Mouse (Mus musculus) liver, adult 2 months (tissue): ENCODE measurements at regions not wholly inside any gene's neighbourhood (a gene's known extent, or its start where the extent isn't known, plus 50 kb on each side); places are given as distances from the start of the nearest gene placed in this dataset.

Experiments
- CTCF ChIP-seq: fragments of 200-500 bp; IDR thresholded peaks from 2 replicates; pipeline ENCODE4 v1.5.1; 2011; ENCODE audit warnings: low read depth, low read length, control low read depth
- POLR2A ChIP-seq: fragments of 200-500 bp; IDR thresholded peaks from 2 replicates; pipeline ENCODE4 v1.6.1; 2011; ENCODE audit warnings: low read length, control low read depth; ENCODE audit not compliant: insufficient read depth; ENCODE audit errors: extremely low read depth

DNA sequence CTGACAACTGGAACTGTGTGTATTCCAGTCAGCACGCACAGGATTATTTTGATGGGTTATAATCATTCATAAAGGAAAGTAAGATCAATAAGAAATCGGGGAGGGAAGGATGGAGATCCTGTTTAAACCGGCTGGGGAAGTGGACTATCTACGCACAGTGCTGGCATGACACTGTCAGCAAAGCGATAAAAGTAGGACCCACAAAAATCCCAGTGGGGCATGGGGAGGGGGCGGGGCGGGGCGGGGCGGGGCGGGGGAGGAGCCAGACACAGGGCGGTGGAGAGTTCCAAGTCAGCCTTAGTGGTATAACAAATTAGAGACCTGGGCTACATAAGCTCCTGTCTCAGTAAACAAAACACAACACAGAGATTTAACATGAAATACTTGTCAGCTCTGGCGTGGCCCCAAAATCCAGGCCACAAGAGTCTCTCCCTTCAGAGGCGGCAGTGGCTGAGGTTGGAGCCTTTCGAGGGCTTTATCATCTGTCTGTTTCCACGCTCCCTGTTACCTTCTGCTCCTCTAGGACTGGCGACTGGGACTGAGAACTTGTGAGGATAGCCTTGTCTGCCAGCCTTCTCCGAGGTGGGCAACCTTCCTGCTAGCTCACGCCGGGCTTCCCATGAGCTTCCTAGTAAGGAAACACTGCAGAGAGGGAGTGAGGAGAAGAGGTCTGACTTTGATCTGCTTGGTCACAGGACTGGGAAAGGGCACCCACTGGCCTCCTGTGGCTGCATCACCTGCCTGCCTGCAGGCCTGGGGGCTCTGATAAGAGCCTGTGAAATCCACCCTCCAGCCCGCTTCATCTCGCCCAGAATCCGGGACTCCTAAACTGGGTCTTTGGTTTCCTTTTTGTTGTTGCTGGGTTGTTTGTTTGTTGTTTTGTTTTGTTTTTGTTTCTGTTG is 90.3 kb upstream of the Ptpn1 start:
- TF ChIP-seq POLR2A, result no peak
- no peak for TF ChIP-seq CTCF
